Mouse (Mus musculus): Measurements from ENCODE around the gene Mgat3. TPM values are rescaled to one million over a fixed set of nuclear protein-coding genes. Genes with fewer than 3 reads are reported as not detected.

The Mgat3 gene
- polyA plus RNA-seq, 1 experiment from 2014 or later, result 10.5 TPM

GRCm38 (mm10) chr15:80225796-80226195, 52.3 kb downstream of the Mgat3 start:
- H3K4me2 ChIP-seq (ENCODE audit: low read length), result no peak overlapping the region
- peak; percentile 64 for DNase-seq (ENCODE audit: low spot score)
- H3K4me1 ChIP-seq (replicated peaks; ENCODE audit: control insufficient read depth, insufficient read depth, low read length), result no peaks in the 10 kb centered on the region
- H3K9ac ChIP-seq (ENCODE audit: low read length), result no peak overlapping the region
- no peak for ATAC-seq (replicated peaks; ENCODE audit: low FRiP score, low TSS enrichment, low read depth)
- H3K27ac ChIP-seq (ENCODE audit: low read depth), result no peak overlapping the region
- no peak overlapping the region for H3K4me3 ChIP-seq (ENCODE audit: low read depth, low read length)
- no peaks in the 10 kb centered on the region for H3K9me3 ChIP-seq (ENCODE audit: control insufficient read depth, low read length)
- H3K27me3 ChIP-seq (replicated peaks; ENCODE audit: control insufficient read depth, insufficient read depth, low read length), result no peaks in the 10 kb centered on the region
- 48% methylated on average over 2 of the region's 2 CpGs for WGBS
- no peaks in the 10 kb centered on the region for H3K36me3 ChIP-seq (ENCODE audit: control insufficient read depth, insufficient read depth, low read length)

- Histone ChIP-seq H3K27ac (ENCODE audit: low read depth) (no peak overlapping the region), H3K4me1 (replicated peaks; ENCODE audit: control insufficient read depth, insufficient read depth, low read length) (peaks cover 3% of the 10 kb centered on the region; the same call in 1 of the 2 replicates), H3K9ac (ENCODE audit: low read length) (no peak overlapping the region), H3K27me3 (replicated peaks; ENCODE audit: control insufficient read depth, insufficient read depth, low read length) (no peaks in the 10 kb centered on the region), H3K4me2 (ENCODE audit: low read length) (no peak overlapping the region), H3K36me3 (ENCODE audit: control insufficient read depth, insufficient read depth, low read length) (no peaks in the 10 kb centered on the region), H3K4me3 (ENCODE audit: low read depth, low read length) (no peak overlapping the region), H3K9me3 (ENCODE audit: control insufficient read depth, low read length) (no peaks in the 10 kb centered on the region)
- WGBS, result 78% methylated on average over 17 of the region's 17 CpGs
- no peak for ATAC-seq (replicated peaks; ENCODE audit: low FRiP score, low TSS enrichment, low read depth)
- DNase-seq (ENCODE audit: low spot score), result no peak
Measured at GRCm38 (mm10) chr15:80228071-80228800, 54.7 kb downstream of the Mgat3 start.

GRCm38 (mm10) chr15:80232331-80232730, 58.8 kb downstream of the Mgat3 start:
- Histone ChIP-seq H3K9me3 (ENCODE audit: control insufficient read depth, low read length) (no peaks in the 10 kb centered on the region), H3K27ac (ENCODE audit: low read depth) (no peak overlapping the region), H3K4me1 (replicated peaks; ENCODE audit: control insufficient read depth, insufficient read depth, low read length) (peaks cover 15% of the 10 kb centered on the region), H3K9ac (ENCODE audit: low read length) (no peak overlapping the region), H3K27me3 (replicated peaks; ENCODE audit: control insufficient read depth, insufficient read depth, low read length) (no peaks in the 10 kb centered on the region), H3K36me3 (ENCODE audit: control insufficient read depth, insufficient read depth, low read length) (peaks cover 19% of the 10 kb centered on the region), H3K4me2 (ENCODE audit: low read length) (no peak overlapping the region), H3K4me3 (ENCODE audit: low read depth, low read length) (no peak overlapping the region)
- ATAC-seq (replicated peaks; ENCODE audit: low FRiP score, low TSS enrichment, low read depth) (no peak), DNase-seq (ENCODE audit: low spot score) (no peak)
- 65% methylated on average over 2 of the region's 2 CpGs for WGBS

GRCm38 (mm10) chr15:80233053-80233452, 59.5 kb downstream of the Mgat3 start:
- 65% methylated on average over 4 of the region's 4 CpGs for WGBS
- H3K27ac ChIP-seq (ENCODE audit: low read depth), result peak overlapping the region; percentile 72
- peak overlapping the region; percentile 85 for H3K4me2 ChIP-seq (ENCODE audit: low read length)
- no peaks in the 10 kb centered on the region for H3K9me3 ChIP-seq (ENCODE audit: control insufficient read depth, low read length)
- 0 out of 2 replicates have a peak overlapping the region, but pooled peaks have one; percentile 5 for H3K9ac ChIP-seq (ENCODE audit: low read length)
- H3K4me3 ChIP-seq (ENCODE audit: low read depth, low read length), result 0 out of 2 replicates have a peak overlapping the region, but pooled peaks have one; percentile 99
- ATAC-seq (replicated peaks; ENCODE audit: low FRiP score, low TSS enrichment, low read depth) (peak; percentile 14; the same call in 1 of the 2 replicates), DNase-seq (ENCODE audit: low spot score) (no peak)
- no peaks in the 10 kb centered on the region for H3K27me3 ChIP-seq (replicated peaks; ENCODE audit: control insufficient read depth, insufficient read depth, low read length)
- peaks cover 15% of the 10 kb centered on the region for H3K4me1 ChIP-seq (replicated peaks; ENCODE audit: control insufficient read depth, insufficient read depth, low read length)
- H3K36me3 ChIP-seq (ENCODE audit: control insufficient read depth, insufficient read depth, low read length), result peaks cover 25% of the 10 kb centered on the region

GRCm38 (mm10) chr15:80233733-80234509, 60.4 kb downstream of the Mgat3 start, which contains the start of gene Mief1:
Mief1 (plus strand) TSS chr15:80234018.
- ATAC-seq (replicated peaks; ENCODE audit: low FRiP score, low TSS enrichment, low read depth) (peak; percentile 98), DNase-seq (ENCODE audit: low spot score) (peak; percentile 97)
- H3K4me2 ChIP-seq (ENCODE audit: low read length), result peak within 1 kb of the TSS; percentile 85
- H3K4me3 ChIP-seq (ENCODE audit: low read depth, low read length), result peak within 1 kb of the TSS; percentile 99
- no peaks in the 10 kb centered on the region for H3K27me3 ChIP-seq (replicated peaks; ENCODE audit: control insufficient read depth, insufficient read depth, low read length)
- H3K36me3 ChIP-seq (ENCODE audit: control insufficient read depth, insufficient read depth, low read length), result peaks cover 33% of the 10 kb centered on the region
- H3K9ac ChIP-seq (ENCODE audit: low read length), result peak within 1 kb of the TSS; percentile 89
- peaks cover 15% of the 10 kb centered on the region for H3K4me1 ChIP-seq (replicated peaks; ENCODE audit: control insufficient read depth, insufficient read depth, low read length)
- WGBS, result under 1% methylated on average over 64 of the region's 67 CpGs
- peak within 1 kb of the TSS; percentile 72 for H3K27ac ChIP-seq (ENCODE audit: low read depth)
- no peaks in the 10 kb centered on the region for H3K9me3 ChIP-seq (ENCODE audit: control insufficient read depth, low read length)

- DNase-seq (ENCODE audit: low spot score) (no peak), ATAC-seq (replicated peaks; ENCODE audit: low FRiP score, low TSS enrichment, low read depth) (no peak)
- no peaks in the 10 kb centered on the region for H3K9me3 ChIP-seq (ENCODE audit: control insufficient read depth, low read length)
- H3K4me3 ChIP-seq (ENCODE audit: low read depth, low read length), result peak within 1 kb of the TSS; percentile 99
- H3K27me3 ChIP-seq (replicated peaks; ENCODE audit: control insufficient read depth, insufficient read depth, low read length), result no peaks in the 10 kb centered on the region
- WGBS, result 95% methylated on average over 9 of the region's 9 CpGs
- peak within 1 kb of the TSS; percentile 85 for H3K4me2 ChIP-seq (ENCODE audit: low read length)
- H3K9ac ChIP-seq (ENCODE audit: low read length), result peak within 1 kb of the TSS; percentile 89
- peaks cover 43% of the 10 kb centered on the region for H3K36me3 ChIP-seq (ENCODE audit: control insufficient read depth, insufficient read depth, low read length)
- 0 out of 2 replicates have a peak within 1 kb of the TSS, but pooled peaks have one; percentile 72 for H3K27ac ChIP-seq (ENCODE audit: low read depth)
- H3K4me1 ChIP-seq (replicated peaks; ENCODE audit: control insufficient read depth, insufficient read depth, low read length), result peaks cover 15% of the 10 kb centered on the region
Measured at GRCm38 (mm10) chr15:80235535-80235934, 62.0 kb downstream of the Mgat3 start, which contains the start of gene AC140267.1. AC140267.1 (plus strand) TSS chr15:80235835.

GRCm38 (mm10) chr15:80248135-80248534, 74.6 kb downstream of the Mgat3 start:
- Histone ChIP-seq H3K4me3 (ENCODE audit: low read depth, low read length) (no peak overlapping the region), H3K4me1 (replicated peaks; ENCODE audit: control insufficient read depth, insufficient read depth, low read length) (no peaks in the 10 kb centered on the region), H3K36me3 (ENCODE audit: control insufficient read depth, insufficient read depth, low read length) (peaks cover 88% of the 10 kb centered on the region), H3K9ac (ENCODE audit: low read length) (no peak overlapping the region), H3K4me2 (ENCODE audit: low read length) (no peak overlapping the region), H3K27me3 (replicated peaks; ENCODE audit: control insufficient read depth, insufficient read depth, low read length) (no peaks in the 10 kb centered on the region), H3K27ac (ENCODE audit: low read depth) (no peak overlapping the region), H3K9me3 (ENCODE audit: control insufficient read depth, low read length) (no peaks in the 10 kb centered on the region)
- 95% methylated on average over 12 of the region's 12 CpGs for WGBS
- no peak for ATAC-seq (replicated peaks; ENCODE audit: low FRiP score, low TSS enrichment, low read depth)
- DNase-seq (ENCODE audit: low spot score), result no peak

- Histone ChIP-seq H3K9me3 (ENCODE audit: control insufficient read depth, low read length) (no peaks in the 10 kb centered on the region), H3K27ac (ENCODE audit: low read depth) (no peak overlapping the region), H3K27me3 (replicated peaks; ENCODE audit: control insufficient read depth, insufficient read depth, low read length) (no peaks in the 10 kb centered on the region), H3K9ac (ENCODE audit: low read length) (no peak overlapping the region), H3K4me3 (ENCODE audit: low read depth, low read length) (no peak overlapping the region), H3K4me1 (replicated peaks; ENCODE audit: control insufficient read depth, insufficient read depth, low read length) (0 out of 2 replicates have a peak, but pooled peaks cover 3% of the 10 kb centered on the region), H3K36me3 (ENCODE audit: control insufficient read depth, insufficient read depth, low read length) (peaks cover 85% of the 10 kb centered on the region), H3K4me2 (ENCODE audit: low read length) (no peak overlapping the region)
- ATAC-seq (replicated peaks; ENCODE audit: low FRiP score, low TSS enrichment, low read depth) (no peak), DNase-seq (ENCODE audit: low spot score) (no peak)
- 94% methylated on average over 1 of the region's 1 CpGs for WGBS
Measured at GRCm38 (mm10) chr15:80248596-80248995, 75.1 kb downstream of the Mgat3 start.

Measured in intestine, embryonic 14.5 days (tissue).